Mouse (Mus musculus) fibroblast of lung, adult 2 months (primary cell): ENCODE measurements around the gene 6430548M08Rik.

Source experiments
- DNase-seq: peaks from one replicate; pipeline ENCODE4 v3.0.0-alpha.2; 2011; ENCODE audit warnings: low read depth

Gene 6430548M08Rik

GRCm38 (mm10) chr8:120184850-120185792 lies 71.2 kb downstream of the 6430548M08Rik start:
- DNase-seq, result no peak

GRCm38 (mm10) chr8:120186454-120186853 lies 72.5 kb downstream of the 6430548M08Rik start:
- DNase-seq, result no peak

GRCm38 (mm10) chr8:120188510-120188909 lies 74.6 kb downstream of the 6430548M08Rik start:
- DNase-seq, result no peak

- no peak for DNase-seq
Observed at GRCm38 (mm10) chr8:120189440-120189839, 75.5 kb downstream of the 6430548M08Rik start.

- no peak for DNase-seq
Observed at GRCm38 (mm10) chr8:120190107-120190809, 76.3 kb downstream of the 6430548M08Rik start.

- DNase-seq, result peak; percentile 86
Observed at GRCm38 (mm10) chr8:120190810-120191413, 77.0 kb downstream of the 6430548M08Rik start.

GRCm38 (mm10) chr8:120191633-120192032 lies 77.7 kb downstream of the 6430548M08Rik start:
- DNase-seq, result no peak

- DNase-seq, result no peak
Observed at GRCm38 (mm10) chr8:120192118-120192517, 78.2 kb downstream of the 6430548M08Rik start.

GRCm38 (mm10) chr8:120201351-120201750 lies 87.4 kb downstream of the 6430548M08Rik start:
- DNase-seq, result no peak

GRCm38 (mm10) chr8:120202546-120202945 lies 88.6 kb downstream of the 6430548M08Rik start:
- no peak for DNase-seq

- no peak for DNase-seq
Observed at GRCm38 (mm10) chr8:120204736-120205360, 90.9 kb downstream of the 6430548M08Rik start.

- no peak for DNase-seq
Observed at GRCm38 (mm10) chr8:120205916-120206315, 92.0 kb downstream of the 6430548M08Rik start.

- DNase-seq, result no peak
Observed at GRCm38 (mm10) chr8:120207364-120207763, 93.4 kb downstream of the 6430548M08Rik start.

GRCm38 (mm10) chr8:120208113-120208512 lies 94.2 kb downstream of the 6430548M08Rik start:
- no peak for DNase-seq

- no peak for DNase-seq
Observed at GRCm38 (mm10) chr8:120211345-120211744, 97.4 kb downstream of the 6430548M08Rik start.

- DNase-seq, result no peak
Observed at GRCm38 (mm10) chr8:120212596-120212995, 98.6 kb downstream of the 6430548M08Rik start.

GRCm38 (mm10) chr8:120213229-120213628 lies 99.3 kb downstream of the 6430548M08Rik start:
- DNase-seq, result no peak

GRCm38 (mm10) chr8:120213939-120214338 lies 100.0 kb downstream of the 6430548M08Rik start:
- no peak for DNase-seq
